ENCODE assay signal across 25 mouse cellular contexts in the genomic region with DNA sequence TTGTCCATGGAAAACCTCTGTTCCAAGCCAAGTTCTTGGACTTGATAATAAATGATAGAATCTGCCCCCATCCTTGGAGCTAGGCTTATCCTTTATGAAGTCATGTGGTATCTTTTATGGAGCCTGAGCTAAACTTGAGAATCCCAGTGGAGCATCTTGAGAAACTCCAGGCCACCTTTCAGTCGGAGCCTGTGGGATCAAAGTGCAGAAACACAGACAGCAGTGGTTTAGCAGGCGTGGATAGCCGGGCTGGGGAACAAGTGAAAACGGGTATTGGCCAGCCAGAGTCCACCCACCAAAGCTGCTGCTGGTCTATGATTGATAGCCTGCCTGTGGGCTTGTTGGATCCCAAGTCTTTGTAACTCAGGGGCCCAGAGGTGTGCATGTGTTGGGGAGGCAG.
DNase-seq lines count a peak whose midpoint lies in the region; ATAC-seq and TF ChIP-seq lines count a peak whose summit lies in the region.
"Had no signal": no experiment of that assay in that cellular context is flagged by ENCODE, and none has a peak within 500 bp of the region (broad histone marks: within the 10 kb centered on the region; RNA-seq: fewer than 3 reads in every experiment).

No protein-coding gene starts in this region.

- H3K4me1 ChIP-seq in limb, embryonic 14.5 days (ENCODE audit: control insufficient read depth, insufficient read depth, low read length), result peaks cover 12% of the 10 kb centered on the region
- peaks cover 18% of the 10 kb centered on the region; the same call in 1 of the 2 replicates for H3K4me1 ChIP-seq in limb, embryonic 10.5 days
- H3K4me1 ChIP-seq in intestine, postnatal 0 days (replicated peaks; ENCODE audit: control insufficient read depth, insufficient read depth, low read length), result no peaks in the 10 kb centered on the region
- H3K4me1 ChIP-seq: liver, embryonic 12.5 days; megakaryocyte, embryonic 14.5 days had no signal

- DNase-seq in limb, embryonic 14.5 days (ENCODE audit: low spot score), result no peak
- no peak for DNase-seq in limb, embryonic 10.5 days (ENCODE audit: low spot score)
- peak; percentile 49 for DNase-seq in kidney, postnatal 10 days
- DNase-seq in right cerebral cortex, postnatal 36 days (ENCODE audit: low spot score in 2 of 2), result no peak
- DNase-seq in T-cell, adult 2 months (ENCODE audit: low spot score), result no peak
- DNase-seq in cerebellum, adult 8-10 months, result no peak
- DNase-seq: adrenal gland, postnatal 36 days; B cell, adult 2 months; cerebellum, adult 18-20 months; cerebellum, postnatal 14 days; heart, adult 2 months; heart, postnatal 4 days; layer of hippocampus, adult 9-11 months; liver, postnatal 0 days; lung, postnatal 4 days had no signal

- no peaks in the 10 kb centered on the region for H3K36me3 ChIP-seq in limb, embryonic 14.5 days (ENCODE audit: control insufficient read depth, insufficient read depth, low read length)
- no peaks in the 10 kb centered on the region for H3K36me3 ChIP-seq in limb, embryonic 10.5 days
- no peaks in the 10 kb centered on the region for H3K36me3 ChIP-seq in intestine, postnatal 0 days (ENCODE audit: control insufficient read depth, insufficient read depth)
- H3K36me3 ChIP-seq: heart, embryonic 12.5 days; hindbrain, embryonic 13.5 days; liver, embryonic 12.5 days; midbrain, embryonic 13.5 days; neural tube, embryonic 13.5 days had no signal

- H3K27ac ChIP-seq in limb, embryonic 14.5 days (replicated peaks; ENCODE audit: low read depth, low read length), result no peak overlapping the region
- no peak overlapping the region for H3K27ac ChIP-seq in limb, embryonic 10.5 days
- H3K27ac ChIP-seq in intestine, postnatal 0 days (ENCODE audit: low read depth, low read length), result no peak overlapping the region
- H3K27ac ChIP-seq: heart, adult 2 months; hindbrain, embryonic 13.5 days; limb, embryonic 13.5 days; liver, embryonic 12.5 days; midbrain, embryonic 13.5 days; neural tube, embryonic 13.5 days had no signal

- no peak for TF ChIP-seq POLR2A in limb, embryonic 14.5 days (IDR thresholded peaks at IDR 0.05; ENCODE audit: borderline replicate concordance, extremely low read depth, insufficient read depth, insufficient read length)

- H3K27me3 ChIP-seq in limb, embryonic 14.5 days (ENCODE audit: control insufficient read depth, insufficient read depth, low read length), result no peaks in the 10 kb centered on the region
- no peaks in the 10 kb centered on the region for H3K27me3 ChIP-seq in limb, embryonic 10.5 days (ENCODE audit: low read depth, poor library complexity, severe bottlenecking)
- H3K27me3 ChIP-seq in intestine, postnatal 0 days (replicated peaks; ENCODE audit: control insufficient read depth, insufficient read depth, low read length), result no peaks in the 10 kb centered on the region
- H3K27me3 ChIP-seq: heart, embryonic 12.5 days; hindbrain, embryonic 13.5 days; limb, embryonic 13.5 days; liver, embryonic 12.5 days; midbrain, embryonic 13.5 days; neural tube, embryonic 13.5 days had no signal

- ATAC-seq in limb, embryonic 14.5 days (ENCODE audit: low FRiP score, low read depth), result peak; percentile 39; the same call in 1 of the 2 replicates
- peak; percentile 43; the same call in 1 of the 2 replicates for ATAC-seq in intestine, postnatal 0 days
- ATAC-seq: activated CD4-positive, CD25-positive, alpha-beta regulatory T cell, adult 4 months; forebrain, embryonic 14.5 days; liver, embryonic 12.5 days; liver, postnatal 0 days; midbrain, embryonic 13.5 days had no signal

- no peak for TF ChIP-seq CTCF in intestine, postnatal 0 days (IDR thresholded peaks at IDR 0.05; ENCODE audit: low read depth)

- no peak overlapping the region for H3K9ac ChIP-seq in limb, embryonic 14.5 days (ENCODE audit: low read depth, low read length, severe bottlenecking)
- no peak overlapping the region for H3K9ac ChIP-seq in intestine, postnatal 0 days (ENCODE audit: low read depth, low read length)
- H3K9ac ChIP-seq: heart, embryonic 12.5 days; hindbrain, embryonic 13.5 days; limb, embryonic 13.5 days; liver, embryonic 12.5 days; liver, postnatal 0 days; midbrain, embryonic 13.5 days; neural tube, embryonic 13.5 days had no signal

- H3K4me2 ChIP-seq in limb, embryonic 14.5 days (replicated peaks; ENCODE audit: low read depth, low read length, severe bottlenecking), result no peak overlapping the region
- H3K4me2 ChIP-seq in intestine, postnatal 0 days (replicated peaks; ENCODE audit: low read depth), result no peak overlapping the region
- H3K4me2 ChIP-seq: heart, embryonic 12.5 days; hindbrain, embryonic 13.5 days; limb, embryonic 13.5 days; liver, embryonic 12.5 days; midbrain, embryonic 13.5 days; neural tube, embryonic 13.5 days had no signal

- no peak overlapping the region for H3K4me3 ChIP-seq in limb, embryonic 14.5 days (replicated peaks; ENCODE audit: low read length)
- H3K4me3 ChIP-seq in limb, embryonic 10.5 days, result no peak overlapping the region
- H3K4me3 ChIP-seq in intestine, postnatal 0 days (ENCODE audit: low read depth, low read length), result no peak overlapping the region
- H3K4me3 ChIP-seq: heart, adult 2 months; heart, embryonic 12.5 days; hindbrain, embryonic 13.5 days; limb, embryonic 13.5 days; liver, embryonic 12.5 days; megakaryocyte, embryonic 14.5 days; midbrain, embryonic 13.5 days; neural tube, embryonic 13.5 days had no signal

- H3K9me3 ChIP-seq in limb, embryonic 14.5 days (ENCODE audit: control insufficient read depth, low read length), result no peaks in the 10 kb centered on the region
- H3K9me3 ChIP-seq in limb, embryonic 10.5 days (replicated peaks), result no peaks in the 10 kb centered on the region
- H3K9me3 ChIP-seq in intestine, postnatal 0 days (ENCODE audit: control insufficient read depth), result no peaks in the 10 kb centered on the region
- H3K9me3 ChIP-seq: heart, embryonic 12.5 days; hindbrain, embryonic 13.5 days; limb, embryonic 13.5 days; liver, embryonic 12.5 days; megakaryocyte, embryonic 14.5 days; midbrain, embryonic 13.5 days; neural tube, embryonic 13.5 days had no signal

- WGBS in limb, embryonic 14.5 days, result 33% methylated on average over 4 of the region's 4 CpGs
- 25% methylated on average over 4 of the region's 4 CpGs for WGBS in limb, embryonic 10.5 days
- WGBS in intestine, postnatal 0 days, result 9% methylated on average over 4 of the region's 4 CpGs
